Mouse (Mus musculus) heart, embryonic 10.5 days (tissue): ENCODE measurements at regions not wholly inside any gene's neighbourhood (a gene's known extent, or its start where the extent isn't known, plus 50 kb on each side); places are given as distances from the start of the nearest gene placed in this dataset.

Experiments
- DNase-seq: peaks from one replicate; pipeline ENCODE4 v3.0.0-alpha.2; 2017; ENCODE audit warnings: low spot score
- H3K27ac ChIP-seq: fragments of 300-500 bp; sonication (generic); 2 replicates; pipeline ENCODE4 v1.5.1; 2016; ENCODE audit warnings: mild to moderate bottlenecking
- H3K27me3 ChIP-seq: fragments of 300-500 bp; sonication (generic); 2 replicates; pipeline ENCODE4 v1.6.1; 2016; ENCODE audit warnings: mild to moderate bottlenecking; ENCODE audit not compliant: poor library complexity, insufficient read depth, severe bottlenecking
- H3K36me3 ChIP-seq: fragments of 300-500 bp; sonication (generic); 2 replicates; pipeline ENCODE4 v1.6.1; 2016; ENCODE audit warnings: mild to moderate bottlenecking, moderate library complexity
- H3K4me1 ChIP-seq: fragments of 300-500 bp; sonication (generic); 2 replicates; pipeline ENCODE4 v1.6.1; 2016; ENCODE audit warnings: mild to moderate bottlenecking
- H3K4me3 ChIP-seq: fragments of 300-500 bp; sonication (generic); 2 replicates; pipeline ENCODE4 v1.5.1; 2016; ENCODE audit warnings: mild to moderate bottlenecking, moderate library complexity
- H3K9me3 ChIP-seq: fragments of 300-500 bp; sonication (generic); 2 replicates; pipeline ENCODE4 v1.6.1; 2016; ENCODE audit warnings: mild to moderate bottlenecking, moderate library complexity
- whole genome bisulfite sequencing: fragments of 180-500 bp; shearing (Covaris S2); methylation state at CpG from one replicate; pipeline ENCODE4 v1.1.7; 2016; 5-methylcytosine and 5-hydroxymethylcytosine counted together

- Histone ChIP-seq H3K4me3 (no peak overlapping the region), H3K27me3 (no peaks in the 10 kb centered on the region), H3K9me3 (no peaks in the 10 kb centered on the region), H3K4me1 (peaks cover 28% of the 10 kb centered on the region), H3K36me3 (no peaks in the 10 kb centered on the region), H3K27ac (peak overlapping the region; percentile 59)
- WGBS, result 31% methylated on average over 16 of the region's 16 CpGs
- peak; percentile 80 for DNase-seq
Observed at GRCm38 (mm10) chr13:43990281-43991101, 205.9 kb downstream of the Cd83 start.

- 52% methylated on average over 5 of the region's 5 CpGs for whole genome bisulfite sequencing
- no peaks in the 10 kb centered on the region for H3K9me3 ChIP-seq
- DNase-seq, result no peak
Observed at GRCm38 (mm10) chr13:43991774-43992173, 207.2 kb downstream of the Cd83 start.

GRCm38 (mm10) chr13:43992968-43993367 is 208.4 kb downstream of the Cd83 start:
- Histone ChIP-seq H3K27ac (no peak overlapping the region), H3K9me3 (no peaks in the 10 kb centered on the region), H3K4me1 (peaks cover 28% of the 10 kb centered on the region), H3K36me3 (no peaks in the 10 kb centered on the region), H3K27me3 (no peaks in the 10 kb centered on the region), H3K4me3 (no peak overlapping the region)
- DNase-seq, result no peak

More at GRCm38 (mm10) chr13:43991774-43992173, 207.2 kb downstream of the Cd83 start:
- Histone ChIP-seq H3K27me3 (no peaks in the 10 kb centered on the region), H3K4me1 (peaks cover 33% of the 10 kb centered on the region), H3K36me3 (no peaks in the 10 kb centered on the region), H3K27ac (0 out of 2 replicates have a peak overlapping the region, but pooled peaks have one; percentile 42), H3K4me3 (no peak overlapping the region)

GRCm38 (mm10) chr13:43994361-43994760 is 209.8 kb downstream of the Cd83 start:
- WGBS, result 84% methylated on average over 4 of the region's 4 CpGs
- H3K36me3 ChIP-seq, result no peaks in the 10 kb centered on the region

GRCm38 (mm10) chr13:43995623-43996022 is 211.0 kb downstream of the Cd83 start:
- H3K36me3 ChIP-seq, result no peaks in the 10 kb centered on the region
- DNase-seq, result no peak

More at GRCm38 (mm10) chr13:43994361-43994760, 209.8 kb downstream of the Cd83 start:
- Histone ChIP-seq H3K4me1 (peaks cover 28% of the 10 kb centered on the region), H3K9me3 (no peaks in the 10 kb centered on the region), H3K27me3 (no peaks in the 10 kb centered on the region), H3K4me3 (no peak overlapping the region), H3K27ac (no peak overlapping the region)
- no peak for DNase-seq

GRCm38 (mm10) chr13:44001861-44002545 is 217.4 kb downstream of the Cd83 start:
- Histone ChIP-seq H3K27me3 (no peaks in the 10 kb centered on the region), H3K9me3 (no peaks in the 10 kb centered on the region), H3K4me1 (peaks cover 8% of the 10 kb centered on the region; the same call in 1 of the 2 replicates), H3K36me3 (no peaks in the 10 kb centered on the region), H3K27ac (no peak overlapping the region), H3K4me3 (no peak overlapping the region)
- DNase-seq, result no peak
- WGBS, result 86% methylated on average over 12 of the region's 12 CpGs

More at GRCm38 (mm10) chr13:43995623-43996022, 211.0 kb downstream of the Cd83 start:
- Histone ChIP-seq H3K27me3 (no peaks in the 10 kb centered on the region), H3K4me3 (no peak overlapping the region), H3K4me1 (peaks cover 22% of the 10 kb centered on the region), H3K27ac (no peak overlapping the region), H3K9me3 (no peaks in the 10 kb centered on the region)
- WGBS, result 31% methylated on average over 3 of the region's 3 CpGs

- DNase-seq, result no peak
Observed at GRCm38 (mm10) chr13:44012868-44013267, 228.3 kb downstream of the Cd83 start.

GRCm38 (mm10) chr13:44018489-44019303 is 234.1 kb downstream of the Cd83 start:
- no peaks in the 10 kb centered on the region for H3K9me3 ChIP-seq
- peak overlapping the region; percentile 48 for H3K27ac ChIP-seq
- H3K4me1 ChIP-seq, result peaks cover 38% of the 10 kb centered on the region
- 39% methylated on average over 8 of the region's 8 CpGs for WGBS
- no peaks in the 10 kb centered on the region for H3K36me3 ChIP-seq
- no peaks in the 10 kb centered on the region for H3K27me3 ChIP-seq
- no peak overlapping the region for H3K4me3 ChIP-seq
- no peak for DNase-seq

More at GRCm38 (mm10) chr13:44012868-44013267, 228.3 kb downstream of the Cd83 start:
- Histone ChIP-seq H3K9me3 (no peaks in the 10 kb centered on the region), H3K27me3 (no peaks in the 10 kb centered on the region), H3K36me3 (no peaks in the 10 kb centered on the region), H3K4me1 (peaks cover 19% of the 10 kb centered on the region), H3K4me3 (no peak overlapping the region), H3K27ac (no peak overlapping the region)
- WGBS, result 61% methylated on average over 2 of the region's 2 CpGs

GRCm38 (mm10) chr13:44019304-44019583 is 234.7 kb downstream of the Cd83 start:
- no peaks in the 10 kb centered on the region for H3K27me3 ChIP-seq
- no peak for DNase-seq
- H3K4me1 ChIP-seq, result peaks cover 39% of the 10 kb centered on the region
- peak overlapping the region; percentile 48 for H3K27ac ChIP-seq
- no peaks in the 10 kb centered on the region for H3K9me3 ChIP-seq
- no peaks in the 10 kb centered on the region for H3K36me3 ChIP-seq
- no peak overlapping the region for H3K4me3 ChIP-seq

GRCm38 (mm10) chr13:44020851-44021250 is 236.3 kb downstream of the Cd83 start:
- H3K4me1 ChIP-seq, result peaks cover 49% of the 10 kb centered on the region
- WGBS, result 35% methylated on average over 7 of the region's 7 CpGs
- H3K4me3 ChIP-seq, result no peak overlapping the region
- H3K36me3 ChIP-seq, result no peaks in the 10 kb centered on the region
- no peaks in the 10 kb centered on the region for H3K9me3 ChIP-seq
- H3K27me3 ChIP-seq, result no peaks in the 10 kb centered on the region
- DNase-seq, result no peak
- no peak overlapping the region for H3K27ac ChIP-seq

- Histone ChIP-seq H3K36me3 (no peaks in the 10 kb centered on the region), H3K9me3 (no peaks in the 10 kb centered on the region), H3K27ac (0 out of 2 replicates have a peak overlapping the region, but pooled peaks have one; percentile 52), H3K4me3 (no peak overlapping the region), H3K4me1 (peaks cover 59% of the 10 kb centered on the region), H3K27me3 (no peaks in the 10 kb centered on the region)
- no peak for DNase-seq
- 65% methylated on average over 10 of the region's 10 CpGs for WGBS
Observed at GRCm38 (mm10) chr13:44022106-44022505, 237.5 kb downstream of the Cd83 start.

- no peak for DNase-seq
- H3K27ac ChIP-seq, result peak overlapping the region; percentile 1; the same call in 1 of the 2 replicates
Observed at GRCm38 (mm10) chr13:44024612-44025011, 240.0 kb downstream of the Cd83 start.

More at GRCm38 (mm10) chr13:44024612-44025011, 240.0 kb downstream of the Cd83 start:
- H3K36me3 ChIP-seq, result no peaks in the 10 kb centered on the region
- H3K27me3 ChIP-seq, result no peaks in the 10 kb centered on the region
- no peak overlapping the region for H3K4me3 ChIP-seq
- 27% methylated on average over 3 of the region's 3 CpGs for WGBS
- H3K4me1 ChIP-seq, result peaks cover 43% of the 10 kb centered on the region
- no peaks in the 10 kb centered on the region for H3K9me3 ChIP-seq
